Mouse (Mus musculus): ENCODE measurements around the gene Klhl21. TPM values are rescaled to one million over a fixed set of nuclear protein-coding genes. Genes with fewer than 3 reads are reported as not detected.

Gene Klhl21
- total RNA-seq (2021): 10 to 100 TPM; 18.8 to 19.3 TPM
- long read RNA-seq, experiment 1, partial matches to known transcripts: 1 of 4 reads
- long read RNA-seq, experiment 1, other reads (novel, unspliced or antisense): 1 of 4 reads
- long read RNA-seq, experiment 2, transcript Klhl21-201 (4 exons, 3,986 nt): major isoform, 15 of 27 reads
- long read RNA-seq, experiment 2, partial matches to known transcripts: 9 of 27 reads
- long read RNA-seq, experiment 2, other reads (novel, unspliced or antisense): 3 of 27 reads

DNA sequence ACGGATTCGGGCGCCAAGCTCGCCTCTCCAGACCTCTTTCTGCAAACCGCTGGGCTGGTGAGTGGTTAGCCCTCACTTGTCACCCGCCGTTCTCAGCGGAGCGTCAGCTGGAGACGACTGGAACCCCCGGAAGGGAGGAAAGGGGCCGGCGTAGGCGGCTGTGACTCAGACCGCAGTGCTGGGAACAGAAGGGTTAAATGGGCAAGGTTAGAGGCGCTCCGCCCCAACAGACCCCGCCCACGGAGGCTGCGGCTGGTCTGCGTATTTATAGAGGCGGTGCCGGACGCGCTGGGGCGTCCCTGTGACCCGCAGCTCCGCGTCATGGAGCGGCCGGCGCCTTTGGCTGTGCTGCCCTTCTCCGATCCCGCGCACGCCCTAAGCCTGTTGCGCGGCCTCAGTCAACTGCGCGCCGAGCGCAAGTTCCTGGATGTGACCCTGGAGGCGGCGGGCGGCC is at the start of gene Klhl21:
Klhl21 (plus strand) TSS at position 182 of the 454 bp plus-strand sequence.
- DNase-seq (ENCODE audit: low spot score in 2 of 2): peak; percentile 80 to 87

GRCm38 (mm10) chr4:151959849-151960512 is 48.6 kb upstream of the Klhl21 start:
- DNase-seq (ENCODE audit: low spot score in 2 of 2): no peak

DNA sequence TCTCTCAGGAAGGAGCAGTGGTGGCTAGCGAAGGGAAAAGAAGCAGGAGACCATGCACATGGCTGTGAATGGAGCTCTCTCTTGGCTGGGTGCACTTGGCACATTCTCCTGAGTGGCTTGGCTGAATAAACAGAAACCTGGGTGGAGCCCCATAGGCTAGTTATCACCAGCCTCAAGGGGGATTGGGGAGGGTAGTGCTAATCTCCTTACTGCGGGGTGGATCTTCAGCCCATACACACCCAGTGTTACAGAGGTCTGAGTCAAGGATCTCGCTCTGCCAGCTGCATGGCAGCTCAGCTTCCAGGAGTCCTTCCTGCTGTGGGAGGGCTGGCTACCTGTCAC is 48.1 kb upstream of the Klhl21 start:
- no peak for DNase-seq (ENCODE audit: low spot score in 2 of 2)

DNA sequence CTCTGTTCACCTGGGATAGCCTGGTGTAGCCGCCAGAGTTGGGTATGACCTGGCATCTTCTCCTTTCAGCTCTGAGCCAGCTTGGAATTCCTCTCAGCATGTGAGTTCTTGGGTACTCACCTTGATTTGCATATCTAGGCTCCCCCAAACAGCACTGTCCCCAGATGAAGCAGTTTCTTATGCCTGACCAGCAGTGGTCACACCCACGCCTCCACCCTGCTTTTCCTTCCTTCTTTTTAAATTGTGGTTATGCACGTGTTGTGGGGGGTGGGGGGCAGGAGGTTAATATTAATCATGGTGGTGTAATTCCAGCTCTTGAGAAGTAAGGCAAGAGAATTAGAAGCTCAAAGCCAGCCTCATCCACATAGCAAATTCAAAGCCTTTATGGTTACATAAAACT is 45.8 kb upstream of the Klhl21 start:
- DNase-seq (ENCODE audit: low spot score in 2 of 2): no peak

- no peak for DNase-seq (ENCODE audit: low spot score in 2 of 2)
These were observed 40.2 kb upstream of the Klhl21 start for GRCm38 (mm10) chr4:151968204-151968921.

DNA sequence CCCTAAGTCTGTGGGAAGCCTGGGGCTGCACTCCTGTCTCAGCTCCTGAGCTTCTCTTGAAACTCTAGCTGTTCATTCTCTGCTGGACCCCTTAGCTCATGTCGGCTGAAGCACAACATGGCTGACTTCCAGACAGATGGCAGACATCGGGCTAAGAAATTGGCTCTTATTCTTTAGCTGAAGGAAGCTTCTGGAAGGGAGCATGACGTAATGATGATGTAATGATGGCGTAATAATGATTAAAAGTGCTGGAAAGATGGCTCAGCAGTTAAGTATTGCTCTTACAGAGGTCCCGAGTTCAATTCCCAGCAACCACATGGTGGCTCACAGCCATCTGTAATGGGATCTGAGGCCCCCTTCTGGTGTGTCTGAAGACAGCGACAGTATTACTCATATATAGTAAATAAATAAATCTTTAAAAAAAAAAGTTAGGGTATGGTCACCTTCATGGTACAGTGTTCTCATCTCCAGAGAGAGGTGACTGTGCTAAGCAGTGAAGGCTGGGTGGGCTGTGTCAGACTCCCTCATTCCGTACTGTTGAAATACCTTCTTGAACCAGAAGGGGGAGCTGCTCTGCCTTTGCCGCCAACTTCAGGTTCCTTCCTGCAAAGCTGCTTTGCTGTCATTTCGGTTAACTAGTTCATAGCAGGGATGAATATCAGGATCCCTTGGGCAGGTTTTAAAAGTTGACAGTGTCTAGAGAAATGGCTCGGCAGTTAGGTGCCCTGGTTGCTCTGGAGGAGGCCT is 36.2 kb upstream of the Klhl21 start:
- no peak for DNase-seq (ENCODE audit: low spot score in 2 of 2)

DNA sequence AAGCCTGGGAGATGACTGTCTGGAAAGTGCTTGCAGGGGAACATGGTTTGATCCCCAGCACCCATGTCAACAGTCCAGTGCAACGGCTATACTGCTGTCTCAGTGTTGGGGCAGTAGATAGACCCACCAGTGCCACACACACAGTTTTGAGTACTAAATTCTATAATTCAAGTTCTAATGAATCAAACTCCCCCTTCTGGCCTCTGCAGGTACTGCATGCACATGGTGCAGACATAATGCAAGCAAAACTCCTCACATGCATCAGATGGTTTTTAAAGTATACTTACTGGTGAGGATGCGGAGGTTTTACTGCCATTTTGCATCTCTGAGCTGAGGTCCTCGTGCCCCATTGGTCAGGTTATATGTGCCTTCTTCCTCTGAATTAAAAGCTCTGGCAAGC is 33.2 kb upstream of the Klhl21 start:
- no peak for DNase-seq (ENCODE audit: low spot score in 2 of 2)

GRCm38 (mm10) chr4:151977748-151978147 is 30.9 kb upstream of the Klhl21 start:
- peak; percentile 64 to 76 for DNase-seq (ENCODE audit: low spot score in 2 of 2)

- no peak for DNase-seq (ENCODE audit: low spot score in 2 of 2)
These were observed 27.9 kb upstream of the Klhl21 start for GRCm38 (mm10) chr4:151980699-151981098.

DNA sequence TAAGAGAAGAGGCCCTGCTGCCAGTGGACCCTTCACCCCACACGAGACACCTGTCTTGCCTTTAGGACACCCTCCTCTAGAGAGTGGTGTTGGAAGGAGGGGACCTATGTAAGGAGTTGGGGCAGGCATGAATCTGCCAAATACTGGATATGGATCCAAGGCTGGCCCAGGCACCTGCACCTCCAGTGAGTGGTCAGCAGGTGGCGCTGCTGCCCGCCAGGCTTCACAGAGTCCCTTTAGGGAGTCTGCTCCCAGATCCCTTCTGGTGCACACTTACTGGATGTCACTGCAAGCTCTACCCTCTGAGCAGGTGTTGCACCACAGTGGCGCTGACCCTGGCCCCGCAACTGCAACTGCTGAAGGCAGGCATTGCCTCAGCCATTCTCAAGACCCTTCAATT is 27.2 kb upstream of the Klhl21 start:
- peak; percentile 72 to 75 for DNase-seq (ENCODE audit: low spot score in 2 of 2)

GRCm38 (mm10) chr4:151983043-151983442 is 25.6 kb upstream of the Klhl21 start:
- DNase-seq (ENCODE audit: low spot score in 2 of 2): no peak

DNA sequence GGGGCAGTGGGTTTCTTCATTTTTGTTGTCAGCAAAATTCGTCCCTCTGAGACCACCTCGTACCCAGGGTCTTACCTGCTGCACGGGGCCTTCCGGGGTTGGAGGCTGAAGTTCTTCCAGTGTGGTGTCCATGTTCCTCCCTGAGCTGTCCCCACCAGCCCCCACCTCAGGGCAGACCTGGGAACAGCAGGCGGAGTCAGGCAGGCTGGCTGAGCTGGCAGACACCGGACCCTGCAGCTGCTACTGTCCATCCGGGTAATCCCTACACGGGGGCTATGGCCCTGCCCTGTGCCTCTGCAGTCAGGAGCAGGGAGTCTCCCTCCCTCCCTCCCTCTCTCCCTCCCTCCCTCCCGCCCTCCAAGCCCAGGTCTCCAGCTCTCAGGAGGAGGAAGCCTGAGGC is 25.0 kb upstream of the Klhl21 start:
- no peak for DNase-seq (ENCODE audit: low spot score in 2 of 2)

GRCm38 (mm10) chr4:151985886-151986285 is 22.7 kb upstream of the Klhl21 start:
- DNase-seq (ENCODE audit: low spot score in 2 of 2): no peak

GRCm38 (mm10) chr4:151986650-151987049 is 22.0 kb upstream of the Klhl21 start:
- DNase-seq (ENCODE audit: low spot score in 2 of 2): no peak

- no peak for DNase-seq (ENCODE audit: low spot score in 2 of 2)
These were observed 20.6 kb upstream of the Klhl21 start for GRCm38 (mm10) chr4:151988014-151988341.

DNA sequence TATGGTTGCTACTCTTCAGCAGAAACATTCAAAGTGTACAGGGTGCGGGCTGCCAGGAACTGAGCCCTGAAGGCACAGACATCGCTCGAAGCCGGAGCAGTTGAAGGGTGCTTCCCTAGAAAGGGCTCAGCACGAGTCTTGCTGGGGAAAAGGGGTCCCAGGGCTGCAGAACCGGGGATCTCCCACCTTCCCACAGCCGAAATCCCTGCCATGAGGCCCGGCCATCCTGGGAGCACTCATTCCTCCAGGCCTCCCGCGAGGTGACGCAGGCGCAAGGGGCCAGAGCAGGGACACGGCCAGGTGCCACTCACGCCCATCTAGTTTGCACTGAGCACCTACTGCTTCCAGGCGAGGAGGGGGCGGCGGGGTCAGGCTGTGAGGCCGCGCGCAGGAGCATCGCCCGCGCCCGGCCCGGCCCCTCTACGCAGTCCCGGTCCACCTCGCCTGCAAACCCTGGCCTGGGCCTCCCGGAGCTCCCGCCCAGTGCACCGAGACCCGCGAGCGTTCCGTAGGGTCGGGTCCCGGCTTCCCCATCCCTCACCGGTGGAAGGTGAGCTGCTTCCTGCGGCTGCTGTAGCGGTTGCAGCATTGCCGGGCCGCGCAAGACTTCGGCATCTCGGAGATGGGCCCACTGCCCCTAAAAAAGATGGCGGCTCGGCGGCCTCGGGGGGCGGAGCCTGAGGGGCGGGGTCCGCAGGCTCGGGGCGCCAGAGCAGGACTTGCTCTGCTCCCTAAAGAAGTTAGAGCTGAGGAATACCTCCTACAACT is 20.1 kb upstream of the Klhl21 start, which contains the start of gene Thap3:
Thap3 (minus strand) TSS at position 656 of the 768 bp plus-strand sequence.
- DNase-seq (ENCODE audit: low spot score in 2 of 2): peak; percentile 69 to 71

- no peak for DNase-seq (ENCODE audit: low spot score in 2 of 2)
These were observed 19.5 kb upstream of the Klhl21 start for GRCm38 (mm10) chr4:151989110-151989488.

- no peak for DNase-seq (ENCODE audit: low spot score in 2 of 2)
These were observed 16.5 kb upstream of the Klhl21 start for GRCm38 (mm10) chr4:151992091-151992490.

- DNase-seq (ENCODE audit: low spot score in 2 of 2): no peak
These were observed 15.6 kb upstream of the Klhl21 start for GRCm38 (mm10) chr4:151993035-151993434.

DNA sequence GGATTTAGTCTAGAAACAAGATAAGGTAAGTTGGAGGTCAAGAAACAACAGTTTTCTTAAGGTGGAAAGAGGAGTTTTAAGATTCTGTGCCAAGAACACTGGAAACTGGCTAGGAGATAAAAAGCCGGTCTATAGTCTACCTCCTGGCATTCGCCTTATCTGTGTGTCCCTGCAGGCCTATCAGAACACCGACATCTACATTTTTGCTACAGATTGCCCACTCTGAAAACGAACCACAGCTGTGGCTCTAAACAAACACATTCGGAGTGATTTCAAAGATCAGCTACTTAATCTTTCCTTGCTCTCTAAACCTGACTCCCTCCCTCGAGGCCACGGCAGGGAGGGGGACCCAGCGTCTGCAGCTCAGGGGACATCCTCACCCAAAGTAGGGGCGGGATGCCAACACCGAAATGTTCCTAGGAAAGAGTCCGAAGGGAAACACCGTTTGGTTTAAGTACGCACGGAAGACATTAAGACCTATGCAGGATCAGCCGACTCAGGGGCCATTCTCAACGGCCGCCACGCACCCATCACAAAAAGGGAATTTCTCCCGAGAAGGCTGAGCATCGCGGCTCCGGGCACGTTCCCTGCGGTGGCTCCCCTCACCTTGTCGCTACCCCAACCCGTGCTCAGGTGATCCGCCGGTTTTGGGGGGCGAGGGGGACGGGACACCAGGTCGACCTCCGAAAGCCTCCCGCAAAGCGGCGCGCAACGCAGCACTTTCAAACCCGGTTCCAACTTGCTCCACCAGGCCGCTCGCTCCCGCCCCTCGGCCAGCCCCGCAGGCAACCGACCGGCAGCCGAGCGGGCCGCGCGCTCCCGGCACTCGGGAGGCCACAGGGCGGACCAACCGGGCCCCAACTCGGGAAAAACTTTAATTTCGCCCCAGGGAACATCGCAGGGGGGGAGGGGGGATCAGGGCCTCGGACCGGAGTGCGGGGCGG is 14.1 kb upstream of the Klhl21 start:
- DNase-seq (ENCODE audit: low spot score in 2 of 2): no peak
